Mouse (Mus musculus) forebrain, embryonic 14.5 days (tissue): ENCODE results near the gene Fto. TPM values are rescaled to one million over a fixed set of nuclear protein-coding genes. Genes with fewer than 3 reads are reported as not detected.
A peak's percentile ranks its signal among the peaks of the same experiment; 100 is the strongest.

Source experiments
- ATAC-seq: fragments of 200-750 bp; cut with Nextera tagmentation; 2 replicates; pipeline ENCODE4 v1.8.0; 2017; ENCODE audit warnings: mild to moderate bottlenecking, moderate library complexity
- DNase-seq: peaks from one replicate; pipeline ENCODE4 v3.0.0-alpha.2; 2015; ENCODE audit warnings: low spot score
- H3K27ac ChIP-seq: fragments of 300-500 bp; sonication (generic); 2 replicates; pipeline ENCODE4 v1.5.1; 2014; ENCODE audit warnings: low read depth, mild to moderate bottlenecking, control low read depth, low read length, moderate library complexity
- H3K27me3 ChIP-seq: fragments of 300-500 bp; sonication (generic); replicated peaks from 2 replicates; pipeline ENCODE4 v1.6.1; 2014; ENCODE audit warnings: low read length, control low read depth, mixed read lengths; ENCODE audit not compliant: control insufficient read depth, insufficient read depth
- H3K36me3 ChIP-seq: fragments of 300-500 bp; sonication (generic); 2 replicates; pipeline ENCODE4 v1.6.1; 2014; ENCODE audit warnings: low read length, control low read depth; ENCODE audit not compliant: control insufficient read depth, insufficient read depth
- H3K4me1 ChIP-seq: fragments of 300-500 bp; sonication (generic); 2 replicates; pipeline ENCODE4 v1.6.1; 2014; ENCODE audit warnings: antibody characterized with exemption, low read length, control low read depth; ENCODE audit not compliant: control insufficient read depth, insufficient read depth
- H3K4me2 ChIP-seq: fragments of 300-500 bp; sonication (generic); 2 replicates; pipeline ENCODE4 v1.6.1; 2014; ENCODE audit warnings: mild to moderate bottlenecking, control low read depth, low read length
- H3K4me3 ChIP-seq: fragments of 300-500 bp; sonication (generic); 2 replicates; pipeline ENCODE4 v1.5.1; 2014; ENCODE audit warnings: low read depth, low read length, control low read depth
- H3K9ac ChIP-seq: fragments of 300-500 bp; sonication (generic); 2 replicates; pipeline ENCODE4 v1.6.1; 2014; ENCODE audit warnings: mild to moderate bottlenecking, low read length, control low read depth, moderate library complexity
- H3K9me3 ChIP-seq: fragments of 300-500 bp; sonication (generic); replicated peaks from 2 replicates; pipeline ENCODE4 v1.6.1; 2016; ENCODE audit warnings: low read length, control low read depth, mixed read lengths; ENCODE audit not compliant: control insufficient read depth
- WGBS: fragments of 180-500 bp; shearing (Covaris S2); extraction: QIAGEN DNeasy Blood & Tissue Kit; methylation state at CpG from one replicate; pipeline ENCODE4 v1.1.7; 2014; 5-methylcytosine and 5-hydroxymethylcytosine counted together
- polyA plus RNA-seq: library from polyadenylated mRNA; unstranded; fragments of >200 nt; fragmentation: Nextera tagmentation; extraction: Ambion mirVana; gene quantifications from 2 replicates; pipeline ENCODE4 v1.2.1, GENCODE M21; 2014

The Fto gene
- 103 and 111 TPM in 2 replicates for polyA plus RNA-seq

GRCm38 (mm10) chr8:91312835-91313832 is at the start of gene Fto, which contains the start of gene Rpgrip1l:
TSS of gene Fto (plus strand) at chr8:91313525.
TSS of gene Rpgrip1l (minus strand) at chr8:91313262.
- Histone ChIP-seq H3K4me2 (peak within 1 kb of the TSS; percentile 75), H3K4me1 (peaks cover 17% of the 10 kb centered on the region), H3K9me3 (no peaks in the 10 kb centered on the region), H3K36me3 (0 out of 2 replicates have a peak, but pooled peaks cover 4% of the 10 kb centered on the region), H3K27me3 (no peaks in the 10 kb centered on the region), H3K4me3 (peak within 1 kb of the TSS; percentile 58), H3K27ac (peak within 1 kb of the TSS; percentile 36), H3K9ac (peak within 1 kb of the TSS; percentile 73)
- ATAC-seq = peak; percentile 99
- WGBS = 1% methylated on average over 59 of the region's 59 CpGs
- peak; percentile 100 for DNase-seq

GRCm38 (mm10) chr8:91263939-91264338 is 49.4 kb upstream of the Fto start:
- no peak for ATAC-seq
- no peaks in the 10 kb centered on the region for H3K27me3 ChIP-seq
- no peak overlapping the region for H3K4me3 ChIP-seq
- no peak overlapping the region for H3K4me2 ChIP-seq
- no peaks in the 10 kb centered on the region for H3K9me3 ChIP-seq
- no peaks in the 10 kb centered on the region for H3K36me3 ChIP-seq
- no peaks in the 10 kb centered on the region for H3K4me1 ChIP-seq
- no peak overlapping the region for H3K27ac ChIP-seq
- DNase-seq = no peak
- 86% methylated on average over 3 of the region's 3 CpGs for WGBS
- H3K9ac ChIP-seq = no peak overlapping the region

- H3K4me3 ChIP-seq = no peak overlapping the region
- H3K4me1 ChIP-seq = no peaks in the 10 kb centered on the region
- H3K27ac ChIP-seq = no peak overlapping the region
- H3K27me3 ChIP-seq = no peaks in the 10 kb centered on the region
- no peak overlapping the region for H3K4me2 ChIP-seq
- DNase-seq = no peak
- H3K36me3 ChIP-seq = 0 out of 2 replicates have a peak, but pooled peaks cover 2% of the 10 kb centered on the region
- no peaks in the 10 kb centered on the region for H3K9me3 ChIP-seq
- no peak for ATAC-seq
- H3K9ac ChIP-seq = no peak overlapping the region
These were observed 48.8 kb upstream of the Fto start for GRCm38 (mm10) chr8:91264564-91264963.

- DNase-seq = no peak
- no peaks in the 10 kb centered on the region for H3K27me3 ChIP-seq
- H3K4me2 ChIP-seq = no peak overlapping the region
- H3K36me3 ChIP-seq = 0 out of 2 replicates have a peak, but pooled peaks cover 17% of the 10 kb centered on the region
- no peak overlapping the region for H3K4me3 ChIP-seq
- no peaks in the 10 kb centered on the region for H3K4me1 ChIP-seq
- 84% methylated on average over 2 of the region's 2 CpGs for WGBS
- no peaks in the 10 kb centered on the region for H3K9me3 ChIP-seq
- H3K27ac ChIP-seq = no peak overlapping the region
- no peak for ATAC-seq
- no peak overlapping the region for H3K9ac ChIP-seq
These were observed 43.9 kb upstream of the Fto start for GRCm38 (mm10) chr8:91269374-91269958.

- Histone ChIP-seq H3K4me2 (no peak overlapping the region), H3K9me3 (no peaks in the 10 kb centered on the region), H3K36me3 (peaks cover 20% of the 10 kb centered on the region; the same call in 1 of the 2 replicates), H3K4me3 (no peak overlapping the region), H3K27me3 (no peaks in the 10 kb centered on the region), H3K4me1 (no peaks in the 10 kb centered on the region), H3K9ac (no peak overlapping the region), H3K27ac (no peak overlapping the region)
- WGBS = 93% methylated on average over 5 of the region's 5 CpGs
- no peak for ATAC-seq
- no peak for DNase-seq
These were observed 39.8 kb upstream of the Fto start for GRCm38 (mm10) chr8:91273493-91273892.

GRCm38 (mm10) chr8:91276337-91276736 is 37.0 kb upstream of the Fto start:
- Histone ChIP-seq H3K36me3 (peaks cover 14% of the 10 kb centered on the region; the same call in 1 of the 2 replicates), H3K9ac (no peak overlapping the region), H3K9me3 (no peaks in the 10 kb centered on the region), H3K27ac (no peak overlapping the region), H3K4me2 (no peak overlapping the region), H3K27me3 (no peaks in the 10 kb centered on the region), H3K4me3 (no peak overlapping the region), H3K4me1 (no peaks in the 10 kb centered on the region)
- WGBS = 99% methylated on average over 2 of the region's 2 CpGs
- ATAC-seq (no peak), DNase-seq (no peak)

- WGBS = 45% methylated on average over 5 of the region's 5 CpGs
- Histone ChIP-seq H3K4me1 (no peaks in the 10 kb centered on the region), H3K4me2 (no peak overlapping the region), H3K9ac (no peak overlapping the region), H3K36me3 (peaks cover 7% of the 10 kb centered on the region; the same call in 1 of the 2 replicates), H3K27me3 (no peaks in the 10 kb centered on the region), H3K4me3 (no peak overlapping the region), H3K27ac (0 out of 2 replicates have a peak overlapping the region, but pooled peaks have one; percentile 3), H3K9me3 (no peaks in the 10 kb centered on the region)
- peak; percentile 17 for DNase-seq
- ATAC-seq = no peak
These were observed 35.3 kb upstream of the Fto start for GRCm38 (mm10) chr8:91278060-91278459.

GRCm38 (mm10) chr8:91280467-91281212 is 32.7 kb upstream of the Fto start:
- Histone ChIP-seq H3K27me3 (no peaks in the 10 kb centered on the region), H3K36me3 (no peaks in the 10 kb centered on the region), H3K9me3 (no peaks in the 10 kb centered on the region), H3K9ac (no peak overlapping the region), H3K4me3 (no peak overlapping the region), H3K4me1 (no peaks in the 10 kb centered on the region), H3K27ac (no peak overlapping the region), H3K4me2 (no peak overlapping the region)
- ATAC-seq (no peak), DNase-seq (no peak)
- WGBS = 88% methylated on average over 11 of the region's 11 CpGs
